Mouse (Mus musculus) brain, embryonic 14.5 days (tissue): ENCODE data around the gene Myl9.

Source experiments
- CTCF ChIP-seq: fragments of 200-500 bp; IDR thresholded peaks from 2 replicates; pipeline ENCODE4 v1.5.1; 2012; ENCODE audit warnings: inconsistent platforms, mild to moderate bottlenecking, moderate library complexity, borderline replicate concordance; ENCODE audit not compliant: insufficient read depth, insufficient read length; ENCODE audit errors: extremely low read depth
- POLR2A ChIP-seq: fragments of 200-500 bp; IDR thresholded peaks from 2 replicates; pipeline ENCODE4 v1.6.1; 2012; ENCODE audit warnings: mild to moderate bottlenecking, inconsistent platforms, borderline replicate concordance; ENCODE audit not compliant: poor library complexity, insufficient read depth, insufficient read length, severe bottlenecking; ENCODE audit errors: extremely low read depth

- no peak for TF ChIP-seq CTCF
- TF ChIP-seq POLR2A = no peak
These were observed 30.8 kb upstream of the Myl9 start for GRCm38 (mm10) chr2:156744414-156744813.
